Mouse (Mus musculus) layer of hippocampus, postnatal 25 days (tissue): ENCODE results near the gene Npepps. TPM values are rescaled to one million over a fixed set of nuclear protein-coding genes. Genes with fewer than 3 reads are reported as not detected.
"Not testable (repeated sequence)": the region's sequence is repeated elsewhere in the genome, so short reads cannot be mapped to it uniquely, and the experiment has no call there.

Source experiments
- DNase-seq, 2 experiments: peaks; one replicate each; pipeline ENCODE4 v3.0.0; 2022; ENCODE audit warnings: mixed read lengths in 2 of 2, low spot score in 1 of 2; ENCODE audit errors: extremely low spot score in 1 of 2
- total RNA-seq, 2 experiments: library from RNA; stranded (reverse); gene quantifications; 2 replicates each; pipeline ENCODE4 v1.2.3; 2021

Gene Npepps
- total RNA-seq, 2 experiments from 2014 or later, result 130 to 144 TPM

- DNase-seq, result no peak
Observed at GRCm38 (mm10) chr11:97246510-97247159, 33.8 kb downstream of the Npepps start.

DNA sequence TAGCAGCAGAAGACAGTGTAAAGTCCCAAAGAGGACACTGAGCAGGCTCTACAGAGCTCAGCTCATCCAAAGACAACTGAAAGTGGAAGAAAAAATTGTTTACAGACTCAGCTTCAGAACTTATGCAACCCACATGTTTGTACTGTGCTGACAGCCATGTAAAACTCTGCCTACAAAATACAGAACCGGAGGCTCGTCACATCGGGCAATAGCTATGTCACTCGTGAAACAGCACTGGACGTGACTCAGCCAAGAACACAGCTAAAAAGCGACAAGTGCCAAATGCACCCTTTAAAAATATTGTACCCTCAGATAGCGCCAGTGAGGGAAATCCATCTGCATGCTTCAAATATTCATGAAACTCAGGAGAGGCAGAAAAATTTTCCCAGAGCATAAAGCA is 39.1 kb downstream of the Npepps start:
- peak in 1 of 2 experiments; percentile 14 for DNase-seq

DNA sequence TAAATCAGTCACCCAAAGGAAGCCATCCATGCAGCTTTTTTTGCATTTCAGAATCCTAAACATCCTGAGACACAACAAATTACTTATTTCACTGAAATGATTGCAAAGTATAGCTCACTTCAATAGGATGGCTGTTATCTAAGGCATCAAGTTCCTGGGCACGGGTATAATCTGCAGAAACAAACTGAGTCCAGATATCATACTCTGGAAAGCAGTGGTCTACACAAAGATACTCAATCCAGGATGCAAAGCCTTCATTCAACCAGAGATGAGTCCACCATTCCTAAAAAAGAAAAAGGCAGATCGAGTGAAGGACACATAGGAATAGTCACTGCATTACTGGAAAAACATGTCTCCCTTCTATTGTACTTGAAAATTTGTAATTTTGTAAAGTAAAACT is 42.5 kb downstream of the Npepps start:
- no peak for DNase-seq

DNA sequence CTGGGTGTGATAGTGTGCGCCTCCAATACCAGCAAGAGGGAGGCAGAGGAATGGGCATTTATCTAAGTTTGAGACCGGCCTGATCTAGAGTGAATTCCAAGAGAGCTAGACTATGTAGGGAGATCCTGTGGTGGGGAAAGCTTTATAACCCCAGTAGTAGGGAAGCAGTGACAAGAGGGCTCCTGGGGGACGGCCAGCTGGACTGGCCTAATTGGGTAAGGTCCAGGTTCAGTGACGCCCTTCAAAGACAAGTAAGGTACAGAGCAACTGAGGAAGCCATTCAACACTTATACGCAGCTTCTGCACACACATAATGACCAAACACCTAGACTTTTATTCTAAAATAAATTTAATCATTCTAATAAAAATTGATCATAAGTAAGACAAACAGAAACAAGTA is 48.0 kb downstream of the Npepps start:
- DNase-seq, result no peak

- no peak for DNase-seq
Observed at GRCm38 (mm10) chr11:97229396-97229795, 51.0 kb downstream of the Npepps start.

- DNase-seq, result no peak
Observed at GRCm38 (mm10) chr11:97228985-97229384, 51.5 kb downstream of the Npepps start.

- DNase-seq, result no peak
Observed at GRCm38 (mm10) chr11:97226131-97226530, 54.3 kb downstream of the Npepps start.

DNA sequence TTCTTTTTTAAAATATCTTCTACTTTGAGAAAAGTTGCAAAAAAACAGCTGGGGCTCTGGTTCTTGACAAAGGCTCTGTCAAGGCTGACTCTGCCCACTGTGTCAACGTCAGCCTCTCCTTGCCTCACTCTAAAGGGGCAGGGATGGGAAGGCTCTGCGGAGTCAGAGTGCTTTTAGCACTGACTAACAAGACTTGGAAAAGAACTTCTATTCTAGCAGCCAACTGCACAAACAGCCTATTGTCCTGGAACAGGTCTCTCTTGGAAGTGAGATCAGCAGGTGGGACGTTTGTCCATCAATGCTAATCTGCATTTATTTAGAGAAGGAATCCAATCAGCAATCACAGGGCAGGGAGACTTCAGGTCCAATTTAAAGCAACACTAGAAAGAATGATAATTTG is 57.0 kb downstream of the Npepps start:
- no peak for DNase-seq

DNA sequence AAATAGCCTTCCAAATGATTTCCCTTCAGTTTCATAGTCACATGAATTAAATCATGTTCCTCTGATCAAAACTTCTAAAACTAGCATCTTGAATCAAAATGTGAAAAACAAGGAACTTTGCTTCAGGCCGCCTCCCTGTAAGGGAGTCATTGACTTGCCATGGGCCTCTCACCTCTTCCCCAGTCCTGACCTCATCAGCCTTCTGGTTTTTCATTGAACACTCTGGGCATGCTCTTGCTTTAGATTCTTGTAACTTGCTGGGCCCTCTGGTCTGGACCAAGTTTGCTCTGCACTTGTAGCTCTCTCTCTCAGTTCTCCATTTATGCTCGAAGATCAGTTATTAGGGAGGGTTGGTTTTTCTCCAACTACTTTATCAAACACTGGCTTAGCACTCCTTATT is 58.8 kb downstream of the Npepps start:
- no peak for DNase-seq

- no peak for DNase-seq
Observed at GRCm38 (mm10) chr11:97220211-97220610, 60.2 kb downstream of the Npepps start.

DNA sequence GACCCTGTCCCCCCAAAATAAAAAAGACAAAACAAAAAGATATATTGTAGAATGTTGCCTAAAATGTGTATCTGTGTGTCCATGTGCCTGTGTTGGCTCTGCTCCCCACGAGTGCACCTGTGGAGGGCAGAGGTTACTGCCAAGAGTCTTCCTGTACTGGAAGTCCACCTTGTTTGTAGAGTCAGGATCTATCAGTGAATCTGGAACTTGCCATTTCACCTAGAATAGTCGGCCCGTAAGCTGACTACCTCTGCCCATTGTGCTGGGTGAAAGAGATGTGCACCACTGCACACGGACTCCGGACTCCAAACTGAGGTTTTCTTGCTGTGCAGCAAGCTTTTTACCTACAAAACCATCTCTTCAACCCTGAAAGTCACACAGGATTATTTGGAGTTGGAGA is 66.0 kb downstream of the Npepps start:
- no peak for DNase-seq

- no peak for DNase-seq
Observed at GRCm38 (mm10) chr11:97210728-97211400, 69.6 kb downstream of the Npepps start.

DNA sequence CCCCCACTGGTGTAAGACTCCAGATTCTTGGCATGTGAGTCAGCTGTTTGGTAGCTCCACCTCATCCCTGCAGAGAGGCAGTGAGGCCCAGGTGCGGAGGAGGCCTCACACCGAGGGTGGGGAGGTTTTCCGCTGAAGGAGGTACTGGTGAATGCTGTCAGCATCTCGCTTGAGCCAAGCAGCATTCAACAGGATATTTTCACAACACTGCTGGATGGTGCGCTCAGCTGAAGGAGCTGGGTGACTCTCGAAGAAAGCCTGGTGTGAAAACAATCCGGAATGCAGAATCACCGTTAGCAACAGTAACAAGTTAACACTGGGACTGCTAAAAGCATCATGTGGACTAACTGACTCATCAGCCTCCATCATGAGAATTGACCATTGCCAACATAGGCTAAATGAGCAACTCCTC is 73.4 kb downstream of the Npepps start:
- DNase-seq, result no peak

- DNase-seq, result no peak
Observed at GRCm38 (mm10) chr11:97199519-97199918, 80.9 kb downstream of the Npepps start.

GRCm38 (mm10) chr11:97198601-97199000 is 81.8 kb downstream of the Npepps start:
- DNase-seq, result peak in 1 of 2 experiments; percentile 42

GRCm38 (mm10) chr11:97197021-97197420 is 83.4 kb downstream of the Npepps start:
- no peak for DNase-seq

DNA sequence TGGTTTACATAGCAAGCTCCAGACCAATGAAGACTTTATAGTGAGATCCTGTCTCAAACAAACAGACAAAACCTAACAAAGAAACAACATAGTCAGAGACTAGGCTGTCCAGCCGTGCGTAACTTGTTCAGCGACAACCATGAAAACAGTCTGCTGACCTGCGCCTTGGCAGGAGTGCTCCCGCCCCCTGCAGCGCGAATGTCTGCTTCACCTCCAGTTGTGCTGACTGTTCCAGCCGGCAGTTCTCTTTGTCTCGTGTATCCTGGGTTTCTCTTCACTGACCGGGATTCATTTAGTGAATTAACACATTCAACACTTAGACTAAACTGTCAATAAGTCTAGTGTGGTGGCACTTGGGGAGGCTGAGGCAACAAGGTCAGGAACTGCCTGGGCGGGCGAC is 83.9 kb downstream of the Npepps start:
- DNase-seq, result no peak

DNA sequence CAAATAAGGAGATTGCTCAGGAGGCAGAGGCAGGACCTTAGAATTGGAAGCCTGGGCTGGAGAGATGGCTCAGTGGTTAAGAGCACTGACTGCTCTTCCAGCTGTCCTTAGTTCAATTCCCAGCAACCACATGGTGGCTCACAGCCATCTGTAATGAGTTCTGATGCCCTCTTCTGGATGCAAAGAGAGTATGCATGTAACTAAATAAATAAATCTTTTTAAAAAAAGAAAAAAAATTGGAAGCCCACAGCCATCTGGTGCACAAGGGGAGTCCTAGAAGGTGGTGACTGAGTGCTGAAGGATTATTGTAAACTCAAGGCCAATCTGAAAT is 87.9 kb downstream of the Npepps start:
- no peak for DNase-seq

DNA sequence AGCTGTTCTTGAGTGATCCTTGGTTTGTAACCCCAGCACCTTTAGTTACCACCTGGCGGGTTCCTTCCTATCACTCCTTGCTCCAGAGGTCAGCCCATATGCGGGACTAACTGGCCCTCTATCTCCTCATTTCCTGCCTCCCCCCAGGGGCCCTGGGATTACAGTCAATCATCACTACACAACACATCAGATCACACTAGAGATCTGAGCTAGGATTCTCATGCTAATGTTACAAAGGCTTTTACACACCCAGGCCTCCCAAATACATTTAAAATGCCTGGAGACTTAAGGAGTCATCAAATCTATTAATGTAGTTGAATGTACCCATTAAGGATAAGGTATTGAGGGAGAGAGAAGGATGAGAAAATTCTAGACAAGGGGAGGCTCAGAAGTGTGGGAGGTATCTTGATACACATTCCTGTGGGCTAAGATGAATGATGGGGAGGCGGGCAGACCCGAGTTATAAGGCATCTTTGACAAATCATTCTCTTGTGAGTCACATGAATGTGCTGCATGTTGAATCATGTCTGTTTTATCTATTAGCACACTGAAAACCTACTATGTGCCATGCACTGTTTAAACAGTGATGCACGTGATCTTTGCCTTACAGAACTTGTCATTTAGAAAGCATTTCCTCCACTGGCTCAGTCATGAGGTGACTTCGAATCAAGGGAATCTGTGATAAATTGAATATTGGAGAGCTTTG is 88.4 kb downstream of the Npepps start:
- DNase-seq, result no peak

- no peak for DNase-seq
Observed at GRCm38 (mm10) chr11:97190992-97191391, 89.4 kb downstream of the Npepps start.

GRCm38 (mm10) chr11:97189645-97190044 is 90.8 kb downstream of the Npepps start:
- DNase-seq, result not testable (repeated sequence)

DNA sequence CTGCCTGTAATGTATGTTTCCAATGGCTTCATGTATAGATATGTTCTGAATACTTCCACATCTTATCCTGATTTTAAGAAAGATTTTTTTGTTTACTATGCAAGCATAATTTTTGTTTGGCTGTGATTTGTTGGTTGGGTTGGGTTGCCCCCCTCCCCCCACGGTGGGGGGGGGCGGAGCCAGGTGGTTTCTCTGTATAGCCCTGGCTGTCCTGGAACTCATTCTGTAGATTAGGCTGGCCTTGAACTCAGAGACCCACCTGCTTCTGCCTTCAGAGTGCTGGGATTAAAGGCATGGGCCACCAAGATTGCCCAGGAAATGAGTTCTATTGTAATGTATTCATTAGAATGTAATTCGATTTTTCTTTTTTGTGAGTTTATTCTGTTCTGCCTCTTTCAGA is 91.2 kb downstream of the Npepps start:
- DNase-seq, result no peak
